Mouse (Mus musculus): ENCODE results near the gene Dusp2.

DNA sequence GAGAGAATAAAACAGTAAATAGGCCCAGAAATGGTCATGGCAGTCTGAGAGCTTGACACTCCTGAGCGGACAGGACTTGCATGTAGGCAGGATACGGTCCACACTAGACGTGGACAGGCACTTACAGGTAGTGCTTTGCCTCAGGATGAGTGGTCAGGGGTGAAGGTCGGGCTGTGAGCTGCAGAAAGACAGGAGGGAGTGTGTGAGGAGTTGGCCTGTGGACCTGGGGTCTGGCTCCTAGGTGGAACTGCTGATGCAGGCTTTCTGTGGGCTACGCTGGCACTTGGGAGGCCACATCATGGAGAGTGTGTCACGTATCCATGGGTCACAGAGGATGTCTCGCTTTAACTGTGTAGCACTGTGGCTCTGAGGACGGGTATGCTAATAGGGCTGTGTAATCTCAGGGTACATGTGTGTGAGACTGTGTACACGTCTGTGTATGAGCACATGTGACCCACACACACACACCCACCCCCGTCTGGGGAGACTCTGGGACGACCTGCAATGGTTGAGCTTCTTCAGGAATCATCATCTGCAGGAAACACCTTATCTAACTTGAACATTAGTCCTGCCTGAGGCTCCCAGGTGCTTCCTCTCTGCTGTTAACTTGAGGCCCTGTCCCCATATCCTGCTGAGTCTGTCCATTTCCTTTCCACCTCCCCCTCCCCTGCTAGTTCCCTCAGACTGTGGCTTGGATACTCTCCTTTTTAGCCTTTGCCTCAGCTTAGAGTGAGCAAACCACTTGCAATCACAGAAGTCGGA, 7.7 kb upstream of the Dusp2 start:
- TF ChIP-seq EP300 (IDR thresholded peaks at IDR 0.05), result peak; percentile 27; the same call in 1 of the 2 replicates
- TF ChIP-seq CTCF (IDR thresholded peaks at IDR 0.05), result no peak
